Mouse (Mus musculus) B cell, adult 67 days (primary cell): ENCODE results near the gene Rasal2. TPM values are rescaled to one million over a fixed set of nuclear protein-coding genes. Genes with fewer than 3 reads are reported as not detected.

Experiments used
- total RNA-seq, 2 experiments: library from RNA; stranded (reverse); gene quantifications; 4 replicates each; pipeline ENCODE4 v1.2.4; 2023

The Rasal2 gene
- total RNA-seq = 1 to 10 TPM in 1 of 2 experiments, under 1 TPM in 1; 0.84 to 1.0 TPM

DNA sequence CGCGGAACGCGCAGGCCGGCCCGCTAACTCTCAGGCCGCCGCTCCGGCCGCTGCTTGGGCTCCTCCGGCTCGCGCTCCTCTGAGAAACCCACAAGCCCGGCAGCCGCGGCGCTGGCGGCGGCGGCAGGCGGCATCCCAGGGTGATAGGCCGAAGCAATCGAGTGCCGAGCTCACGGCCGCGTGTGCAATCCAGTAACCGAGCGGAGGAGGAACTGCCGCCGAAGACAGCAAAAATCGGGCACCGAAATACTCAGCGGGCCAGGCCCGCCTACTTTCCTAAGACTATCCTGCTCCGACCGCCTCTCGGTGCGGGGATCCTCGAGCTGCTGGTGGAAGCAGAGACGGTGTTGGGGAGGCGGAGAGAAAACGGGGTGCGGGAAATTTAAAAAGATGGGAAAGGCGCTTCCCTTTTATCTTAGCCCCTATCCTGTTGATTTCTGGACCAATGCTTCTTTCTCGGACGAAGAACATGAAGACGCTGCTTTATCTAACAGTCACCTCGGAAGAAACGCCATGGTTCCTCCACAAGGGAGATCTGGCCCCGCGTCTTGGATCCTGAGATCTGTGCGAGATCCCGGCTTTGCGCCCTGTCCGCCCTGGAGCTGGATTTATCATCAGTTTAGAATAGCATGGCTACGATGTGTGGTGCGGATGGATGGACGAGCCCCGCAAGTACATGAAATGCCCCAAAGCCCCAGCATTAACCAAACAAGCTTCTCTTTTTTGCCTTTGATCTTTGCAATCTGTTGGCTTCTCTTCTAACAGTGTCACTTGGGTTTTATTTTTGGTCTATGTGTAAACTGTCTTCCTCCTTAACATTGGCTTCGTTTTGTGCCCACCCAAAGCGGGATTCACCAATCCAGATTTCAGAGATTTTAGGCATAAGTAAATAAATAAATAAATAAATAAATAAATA lies at the start of gene Rasal2:
Rasal2 (minus strand) TSS at position 142 of the 916 bp plus-strand sequence.

DNA sequence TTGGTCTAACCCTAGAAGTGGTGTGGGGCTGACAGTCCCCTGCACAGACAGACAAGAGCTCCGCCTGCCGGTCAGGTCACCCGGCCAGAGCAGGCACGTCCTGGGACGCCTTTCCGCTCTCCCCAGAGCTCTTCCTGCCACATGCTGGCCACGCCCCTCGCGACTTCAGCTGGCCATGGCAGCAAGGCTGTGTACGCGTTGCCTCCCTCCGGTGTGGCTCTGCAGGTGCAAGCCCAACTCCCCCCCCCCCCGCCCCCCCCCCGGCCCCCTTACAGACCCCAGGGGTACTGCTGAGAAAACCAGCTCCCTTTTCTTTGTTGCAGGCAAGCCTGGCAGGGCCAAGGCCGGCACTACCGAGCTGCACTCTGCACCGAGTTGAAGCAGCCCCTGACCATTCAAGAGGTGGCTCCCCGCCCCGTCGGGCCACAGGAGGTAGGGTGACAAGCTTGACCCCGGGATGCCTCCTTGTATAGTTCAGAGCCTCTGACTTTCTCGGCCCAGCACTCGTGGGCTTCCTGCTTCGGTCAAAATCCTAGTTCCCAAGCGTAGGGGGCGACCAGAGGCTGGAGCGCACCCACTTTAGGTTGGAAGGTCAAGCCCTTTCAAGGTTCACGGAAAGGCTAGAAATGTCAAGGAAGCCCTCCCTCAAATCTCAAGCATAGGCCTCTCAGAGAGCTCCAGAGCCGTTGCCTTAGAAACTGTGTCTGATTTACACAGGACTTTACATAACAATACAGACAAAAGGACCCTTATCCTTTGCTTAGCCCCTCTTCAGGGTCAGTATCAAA lies 46.2 kb upstream of the Rasal2 start, which contains the start of gene Cryzl2:
Cryzl2 (plus strand) TSS at position 157 of the 788 bp plus-strand sequence.

GRCm38 (mm10) chr1:157108580-157108979 lies 303.8 kb downstream of the Rasal2 start, which contains the start of gene Tex35:
TSS of gene Tex35 (minus strand) at chr1:157108680.

Other genes starting within 250 kb of the Rasal2 start
- gene Cryzl2, start 46.0 kb upstream of the Rasal2 start, total RNA-seq = 1 to 10 TPM; 4.5 to 4.9 TPM
- 1 to 10 TPM; 1.2 to 1.5 TPM for gene Sec16b, start 94.1 kb upstream of the Rasal2 start, total RNA-seq